Mouse (Mus musculus) activated CD4-positive, CD25-positive, alpha-beta regulatory T cell, adult 4 months (primary cell): Measurements from ENCODE around the gene Aoc2. TPM values are rescaled to one million over a fixed set of nuclear protein-coding genes. Genes with fewer than 3 reads are reported as not detected.
"Not testable (repeated sequence)": the region's sequence is repeated elsewhere in the genome, so short reads cannot be mapped to it uniquely, and the experiment has no call there.

Source experiments
- ATAC-seq: one replicate; pipeline ENCODE4 v1.8.0; 2017
- polyA plus RNA-seq, 2 experiments: library from polyadenylated mRNA; unstranded; fragments of 100-300 nt; shearing (Covaris generic); gene quantifications; one replicate each; pipeline ENCODE4 v1.2.1; 2017

The Aoc2 gene
- polyA plus RNA-seq, 2 experiments from 2014 or later, result 2.1 to 2.5 TPM

- ATAC-seq, result peak; percentile 73
Measured at GRCm38 (mm10) chr11:101315665-101316500, 9.0 kb upstream of the Aoc2 start, which contains the start of gene Psme3. TSS of gene Psme3 (plus strand) at chr11:101316213.

GRCm38 (mm10) chr11:101316501-101316917, 8.4 kb upstream of the Aoc2 start:
- peak; percentile 23 for ATAC-seq

- no peak for ATAC-seq
Measured at GRCm38 (mm10) chr11:101323609-101324008, 1.3 kb upstream of the Aoc2 start.

- ATAC-seq, result not testable (repeated sequence)
Measured at GRCm38 (mm10) chr11:101325201-101325600, 338 bp downstream of the Aoc2 start.

- no peak for ATAC-seq
Measured at GRCm38 (mm10) chr11:101326147-101326546, 1.3 kb downstream of the Aoc2 start.

- ATAC-seq, result no peak
Measured at GRCm38 (mm10) chr11:101327311-101327710, 2.4 kb downstream of the Aoc2 start.

GRCm38 (mm10) chr11:101328941-101329635, 4.2 kb downstream of the Aoc2 start:
- ATAC-seq, result no peak

- no peak for ATAC-seq
Measured at GRCm38 (mm10) chr11:101330371-101330924, 5.6 kb downstream of the Aoc2 start, which contains the start of gene Aoc3. TSS of gene Aoc3 (plus strand) at chr11:101330605.

GRCm38 (mm10) chr11:101330961-101331360, 6.1 kb downstream of the Aoc2 start:
- not testable (repeated sequence) for ATAC-seq

GRCm38 (mm10) chr11:101332537-101332936, 7.7 kb downstream of the Aoc2 start:
- no peak for ATAC-seq

- ATAC-seq, result no peak
Measured at GRCm38 (mm10) chr11:101334023-101334422, 9.2 kb downstream of the Aoc2 start.

GRCm38 (mm10) chr11:101334516-101334915, 9.7 kb downstream of the Aoc2 start:
- ATAC-seq, result no peak

GRCm38 (mm10) chr11:101335685-101336084, 10.8 kb downstream of the Aoc2 start:
- no peak for ATAC-seq

GRCm38 (mm10) chr11:101338123-101338760, 13.4 kb downstream of the Aoc2 start:
- peak; percentile 32 for ATAC-seq

GRCm38 (mm10) chr11:101347083-101347775, 22.4 kb downstream of the Aoc2 start:
- no peak for ATAC-seq

- ATAC-seq, result no peak
Measured at GRCm38 (mm10) chr11:101348774-101349173, 23.9 kb downstream of the Aoc2 start.

GRCm38 (mm10) chr11:101349216-101349615, 24.4 kb downstream of the Aoc2 start:
- ATAC-seq, result no peak

- ATAC-seq, result no peak
Measured at GRCm38 (mm10) chr11:101351100-101351720, 26.3 kb downstream of the Aoc2 start.

- no peak for ATAC-seq
Measured at GRCm38 (mm10) chr11:101351721-101352111, 26.9 kb downstream of the Aoc2 start.

- ATAC-seq, result no peak
Measured at GRCm38 (mm10) chr11:101353436-101353835, 28.6 kb downstream of the Aoc2 start.

GRCm38 (mm10) chr11:101354438-101355010, 29.7 kb downstream of the Aoc2 start:
- ATAC-seq, result no peak
